Mouse (Mus musculus) lung, postnatal 4 days (tissue): ENCODE results near the gene Srp54b.
"Not testable (repeated sequence)": the region's sequence is repeated elsewhere in the genome, so short reads cannot be mapped to it uniquely, and the experiment has no call there.

Experiments
- DNase-seq, 2 experiments: peaks; one replicate each; pipeline ENCODE4 v3.0.0; 2021

Srp54b gene

DNA sequence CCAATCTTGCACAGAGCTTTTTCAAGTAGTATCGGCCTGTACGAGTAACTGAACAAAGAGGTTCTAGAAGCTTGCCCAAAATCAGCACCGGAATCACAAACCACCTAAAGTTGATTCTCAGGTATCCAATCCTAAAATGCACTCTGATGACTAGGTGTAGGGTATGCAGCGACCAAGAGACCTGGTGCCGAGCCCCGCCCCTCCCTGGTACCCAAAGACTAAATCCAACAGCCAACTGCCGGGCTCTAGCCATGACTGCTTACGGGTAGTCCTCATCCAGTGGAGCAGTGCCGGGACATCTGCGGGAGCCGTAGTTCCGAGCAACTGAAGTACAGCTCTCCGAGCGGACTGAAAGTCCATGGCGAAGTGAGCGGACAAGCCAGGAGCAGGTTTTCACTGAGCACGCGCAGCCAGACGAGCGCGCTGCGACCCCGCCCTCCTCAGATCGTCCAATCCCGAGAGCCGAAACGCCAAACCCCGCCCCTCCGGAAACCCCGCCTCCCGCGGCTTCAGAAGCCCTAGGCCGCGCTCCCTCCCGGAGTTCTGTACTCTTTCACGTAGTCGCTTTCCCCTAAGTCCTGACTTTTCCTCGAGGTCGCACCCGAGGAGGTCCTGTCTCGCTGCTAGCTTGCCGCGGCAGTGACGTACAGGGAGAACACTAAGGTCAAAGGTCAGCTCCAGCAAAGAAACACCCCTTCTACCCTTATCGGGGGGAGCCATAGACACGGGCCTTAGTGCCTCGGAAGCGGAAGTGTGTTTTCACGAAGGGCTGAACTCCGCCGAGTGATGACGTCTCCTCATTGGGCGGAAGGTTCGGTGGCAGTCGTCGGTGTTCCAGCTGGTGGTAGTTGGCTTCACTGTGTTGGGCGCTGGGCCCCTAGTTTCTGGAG is at the start of gene Srp54b:
Gene Srp54b (plus strand): TSS at position 546 of the 890 bp plus-strand sequence.
- not testable (repeated sequence) for DNase-seq

DNA sequence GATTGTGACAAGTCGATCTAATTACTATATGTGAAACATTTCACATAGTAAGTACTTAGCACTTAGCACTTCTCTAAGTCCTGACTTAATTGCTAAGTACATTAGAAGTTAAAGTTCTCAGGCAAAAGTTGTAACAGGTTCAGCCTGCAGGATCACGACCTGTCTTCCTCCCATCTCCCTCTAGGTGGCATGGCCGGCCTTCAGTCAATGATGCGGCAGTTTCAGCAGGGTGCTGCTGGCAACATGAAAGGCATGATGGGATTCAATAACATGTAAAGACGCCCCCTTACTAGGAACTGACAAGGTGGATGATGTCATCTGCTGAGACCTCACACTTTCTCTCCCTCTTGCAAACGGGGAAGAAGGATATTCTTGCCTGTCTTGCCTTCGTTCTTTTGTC is 42.3 kb upstream of the Srp54b start:
- DNase-seq, result not testable (repeated sequence)

DNA sequence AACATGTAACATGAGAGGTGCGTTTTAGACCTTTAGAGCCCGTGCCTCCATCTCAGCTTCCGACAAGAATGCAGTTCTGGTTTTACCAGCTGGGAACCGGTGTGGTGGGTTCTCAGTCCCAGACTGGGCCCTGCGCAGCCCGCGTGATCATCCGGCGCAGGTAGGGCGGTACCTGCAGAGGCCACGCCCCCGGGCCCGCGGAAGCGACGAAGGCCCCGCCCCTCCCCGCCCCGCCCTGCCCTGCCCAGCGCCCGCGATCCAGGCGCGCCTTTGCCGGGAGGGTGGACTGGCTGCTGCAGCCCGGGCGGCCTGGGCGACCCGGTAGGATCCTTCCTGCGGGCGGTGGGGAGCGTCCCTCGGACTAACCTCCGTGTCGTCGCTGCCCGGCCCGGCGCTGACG is 30.7 kb upstream of the Srp54b start, which contains the start of gene Fam177a:
Gene Fam177a (plus strand): TSS at position 228 of the 400 bp plus-strand sequence.
- DNase-seq, result not testable (repeated sequence)

DNA sequence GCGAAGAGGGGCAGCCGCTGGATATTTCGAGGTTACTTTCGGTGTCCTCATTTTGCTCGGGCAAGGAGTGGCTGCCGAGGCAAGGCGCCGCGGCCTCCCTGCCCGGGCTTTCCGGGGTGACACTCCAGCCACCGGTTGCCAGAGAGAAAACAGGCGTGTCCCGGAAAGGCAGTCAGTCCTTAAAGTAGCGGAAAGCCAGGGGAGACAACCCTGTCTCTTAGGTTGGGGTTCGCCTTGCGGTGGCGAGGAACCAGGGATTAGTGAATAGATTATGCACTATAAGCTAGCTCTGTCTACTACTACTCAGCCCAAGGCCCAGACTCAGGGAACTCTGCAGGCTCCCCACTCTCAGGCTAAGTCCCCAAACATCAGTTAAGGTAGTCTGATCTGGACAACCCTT is 30.2 kb upstream of the Srp54b start:
- DNase-seq, result not testable (repeated sequence)

DNA sequence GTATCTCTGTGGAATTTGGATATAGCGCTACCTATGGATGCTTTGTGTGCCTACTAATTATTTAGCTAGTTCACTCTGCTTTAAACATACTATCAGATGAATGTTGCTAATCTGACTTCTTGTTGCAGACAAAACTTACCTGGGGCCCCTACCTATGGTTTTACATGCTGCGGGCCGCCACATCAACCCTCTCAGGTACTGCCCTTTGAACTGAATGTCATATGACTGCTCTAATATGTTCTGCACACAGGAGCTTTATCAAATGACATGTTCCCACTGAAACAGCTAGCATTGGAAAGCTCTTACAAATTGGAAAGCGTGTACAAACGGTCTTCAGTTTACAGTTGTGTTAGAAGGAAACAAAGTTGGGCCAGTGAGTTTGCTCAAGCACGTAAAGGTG is 19.4 kb upstream of the Srp54b start:
- not testable (repeated sequence) for DNase-seq

DNA sequence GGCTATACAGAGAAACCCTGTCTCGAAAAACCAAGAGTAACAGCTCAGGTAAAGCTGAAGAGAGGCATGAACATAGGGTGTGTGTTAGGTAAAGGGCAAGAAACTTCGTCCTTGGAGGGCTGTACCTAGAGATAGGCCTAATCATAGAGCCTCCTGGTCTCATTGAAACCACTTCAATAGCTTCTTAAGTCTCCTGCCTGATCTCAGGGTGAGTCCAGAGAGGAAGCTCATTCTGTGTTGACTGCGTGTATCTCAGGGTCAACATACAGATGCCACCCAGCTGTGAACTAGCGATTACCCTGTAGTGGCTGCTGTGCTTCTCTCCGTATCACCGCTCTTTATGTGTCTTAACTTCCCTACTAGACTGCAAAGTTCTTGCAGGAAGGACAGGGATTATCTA is 17.0 kb upstream of the Srp54b start:
- DNase-seq, result not testable (repeated sequence)

DNA sequence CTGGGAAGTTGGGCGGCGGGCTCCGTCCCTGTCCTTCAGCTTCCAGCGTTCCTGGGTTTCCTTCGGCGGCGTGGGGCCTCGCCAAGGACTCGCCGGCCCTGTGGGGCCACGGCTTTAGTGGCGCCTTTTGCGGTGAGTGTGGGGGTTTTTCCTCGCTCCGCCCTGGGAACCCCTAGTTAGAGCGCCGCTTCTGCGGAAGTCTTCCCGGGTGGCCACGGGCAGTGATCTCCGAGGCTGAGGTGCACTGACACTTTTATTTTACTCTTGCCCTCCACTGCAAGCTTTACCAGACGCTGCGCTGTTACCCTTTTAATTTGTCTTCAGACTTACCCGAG is 512 bp downstream of the Srp54b start:
- not testable (repeated sequence) for DNase-seq

DNA sequence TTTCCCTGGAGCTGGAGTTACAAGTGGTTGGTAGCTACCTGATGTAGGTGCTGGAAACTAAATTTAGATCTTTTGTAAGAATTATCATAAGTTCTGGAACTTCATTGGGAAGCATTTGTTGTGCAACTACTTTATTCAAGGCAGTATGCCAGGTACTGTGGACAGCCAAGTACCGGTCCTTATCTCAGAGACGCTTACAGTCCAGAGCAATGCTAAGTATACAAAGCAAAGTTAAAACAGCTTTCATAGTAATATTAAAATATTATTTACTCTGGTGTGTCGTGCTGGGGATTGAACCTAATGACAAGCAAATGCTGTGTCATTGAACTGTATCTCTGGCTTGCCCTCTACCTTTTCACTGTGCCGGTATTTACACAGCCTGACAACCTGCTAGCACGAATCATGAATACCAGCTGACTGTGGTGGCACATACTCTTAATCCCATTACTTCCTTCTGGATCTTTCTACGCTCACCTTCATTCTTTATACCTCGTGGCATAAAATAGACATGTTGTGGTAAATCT is 12.2 kb downstream of the Srp54b start:
- DNase-seq, result not testable (repeated sequence)

DNA sequence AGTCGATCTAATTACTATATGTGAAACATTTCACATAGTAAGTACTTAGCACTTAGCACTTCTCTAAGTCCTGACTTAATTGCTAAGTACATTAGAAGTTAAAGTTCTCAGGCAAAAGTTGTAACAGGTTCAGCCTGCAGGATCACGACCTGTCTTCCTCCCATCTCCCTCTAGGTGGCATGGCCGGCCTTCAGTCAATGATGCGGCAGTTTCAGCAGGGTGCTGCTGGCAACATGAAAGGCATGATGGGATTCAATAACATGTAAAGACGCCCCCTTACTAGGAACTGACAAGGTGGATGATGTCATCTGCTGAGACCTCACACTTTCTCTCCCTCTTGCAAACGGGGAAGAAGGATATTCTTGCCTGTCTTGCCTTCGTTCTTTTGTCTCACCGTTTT is 32.8 kb downstream of the Srp54b start:
- not testable (repeated sequence) for DNase-seq

DNA sequence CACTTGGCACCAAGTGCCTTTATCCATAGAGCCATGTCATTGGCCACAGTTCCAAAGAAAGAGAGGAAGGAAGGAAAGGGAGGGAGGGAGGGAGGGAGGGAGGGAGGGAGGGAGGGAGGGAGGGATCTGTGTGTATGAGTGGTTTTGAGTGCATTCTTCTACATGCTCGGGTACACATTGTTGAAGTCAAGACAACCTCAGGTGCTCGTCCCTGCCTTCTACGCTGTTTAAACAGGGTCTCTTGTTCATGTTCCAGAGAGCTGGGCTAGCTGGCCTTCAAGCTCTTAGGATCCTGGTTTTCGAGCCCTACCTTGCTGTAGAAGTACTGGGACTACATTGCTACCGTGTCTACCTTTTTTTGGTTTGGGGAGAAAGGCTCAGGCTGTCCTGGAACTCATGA is 34.2 kb downstream of the Srp54b start:
- not testable (repeated sequence) for DNase-seq

DNA sequence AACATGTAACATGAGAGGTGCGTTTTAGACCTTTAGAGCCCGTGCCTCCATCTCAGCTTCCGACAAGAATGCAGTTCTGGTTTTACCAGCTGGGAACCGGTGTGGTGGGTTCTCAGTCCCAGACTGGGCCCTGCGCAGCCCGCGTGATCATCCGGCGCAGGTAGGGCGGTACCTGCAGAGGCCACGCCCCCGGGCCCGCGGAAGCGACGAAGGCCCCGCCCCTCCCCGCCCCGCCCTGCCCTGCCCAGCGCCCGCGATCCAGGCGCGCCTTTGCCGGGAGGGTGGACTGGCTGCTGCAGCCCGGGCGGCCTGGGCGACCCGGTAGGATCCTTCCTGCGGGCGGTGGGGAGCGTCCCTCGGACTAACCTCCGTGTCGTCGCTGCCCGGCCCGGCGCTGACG is 44.4 kb downstream of the Srp54b start, which contains the start of gene 1700047I17Rik2:
Gene 1700047I17Rik2 (plus strand): TSS at position 287 of the 400 bp plus-strand sequence.
- not testable (repeated sequence) for DNase-seq

DNA sequence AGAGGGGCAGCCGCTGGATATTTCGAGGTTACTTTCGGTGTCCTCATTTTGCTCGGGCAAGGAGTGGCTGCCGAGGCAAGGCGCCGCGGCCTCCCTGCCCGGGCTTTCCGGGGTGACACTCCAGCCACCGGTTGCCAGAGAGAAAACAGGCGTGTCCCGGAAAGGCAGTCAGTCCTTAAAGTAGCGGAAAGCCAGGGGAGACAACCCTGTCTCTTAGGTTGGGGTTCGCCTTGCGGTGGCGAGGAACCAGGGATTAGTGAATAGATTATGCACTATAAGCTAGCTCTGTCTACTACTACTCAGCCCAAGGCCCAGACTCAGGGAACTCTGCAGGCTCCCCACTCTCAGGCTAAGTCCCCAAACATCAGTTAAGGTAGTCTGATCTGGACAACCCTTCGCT is 44.9 kb downstream of the Srp54b start:
- not testable (repeated sequence) for DNase-seq

DNA sequence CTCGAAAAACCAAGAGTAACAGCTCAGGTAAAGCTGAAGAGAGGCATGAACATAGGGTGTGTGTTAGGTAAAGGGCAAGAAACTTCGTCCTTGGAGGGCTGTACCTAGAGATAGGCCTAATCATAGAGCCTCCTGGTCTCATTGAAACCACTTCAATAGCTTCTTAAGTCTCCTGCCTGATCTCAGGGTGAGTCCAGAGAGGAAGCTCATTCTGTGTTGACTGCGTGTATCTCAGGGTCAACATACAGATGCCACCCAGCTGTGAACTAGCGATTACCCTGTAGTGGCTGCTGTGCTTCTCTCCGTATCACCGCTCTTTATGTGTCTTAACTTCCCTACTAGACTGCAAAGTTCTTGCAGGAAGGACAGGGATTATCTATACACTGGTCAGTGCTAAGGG is 58.0 kb downstream of the Srp54b start:
- not testable (repeated sequence) for DNase-seq

DNA sequence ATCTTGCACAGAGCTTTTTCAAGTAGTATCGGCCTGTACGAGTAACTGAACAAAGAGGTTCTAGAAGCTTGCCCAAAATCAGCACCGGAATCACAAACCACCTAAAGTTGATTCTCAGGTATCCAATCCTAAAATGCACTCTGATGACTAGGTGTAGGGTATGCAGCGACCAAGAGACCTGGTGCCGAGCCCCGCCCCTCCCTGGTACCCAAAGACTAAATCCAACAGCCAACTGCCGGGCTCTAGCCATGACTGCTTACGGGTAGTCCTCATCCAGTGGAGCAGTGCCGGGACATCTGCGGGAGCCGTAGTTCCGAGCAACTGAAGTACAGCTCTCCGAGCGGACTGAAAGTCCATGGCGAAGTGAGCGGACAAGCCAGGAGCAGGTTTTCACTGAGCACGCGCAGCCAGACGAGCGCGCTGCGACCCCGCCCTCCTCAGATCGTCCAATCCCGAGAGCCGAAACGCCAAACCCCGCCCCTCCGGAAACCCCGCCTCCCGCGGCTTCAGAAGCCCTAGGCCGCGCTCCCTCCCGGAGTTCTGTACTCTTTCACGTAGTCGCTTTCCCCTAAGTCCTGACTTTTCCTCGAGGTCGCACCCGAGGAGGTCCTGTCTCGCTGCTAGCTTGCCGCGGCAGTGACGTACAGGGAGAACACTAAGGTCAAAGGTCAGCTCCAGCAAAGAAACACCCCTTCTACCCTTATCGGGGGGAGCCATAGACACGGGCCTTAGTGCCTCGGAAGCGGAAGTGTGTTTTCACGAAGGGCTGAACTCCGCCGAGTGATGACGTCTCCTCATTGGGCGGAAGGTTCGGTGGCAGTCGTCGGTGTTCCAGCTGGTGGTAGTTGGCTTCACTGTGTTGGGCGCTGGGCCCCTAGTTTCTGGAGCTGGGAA is 75.0 kb downstream of the Srp54b start, which contains the start of gene Srp54c:
Gene Srp54c (plus strand): TSS at position 543 of the 894 bp plus-strand sequence.
- DNase-seq, result not testable (repeated sequence)

DNA sequence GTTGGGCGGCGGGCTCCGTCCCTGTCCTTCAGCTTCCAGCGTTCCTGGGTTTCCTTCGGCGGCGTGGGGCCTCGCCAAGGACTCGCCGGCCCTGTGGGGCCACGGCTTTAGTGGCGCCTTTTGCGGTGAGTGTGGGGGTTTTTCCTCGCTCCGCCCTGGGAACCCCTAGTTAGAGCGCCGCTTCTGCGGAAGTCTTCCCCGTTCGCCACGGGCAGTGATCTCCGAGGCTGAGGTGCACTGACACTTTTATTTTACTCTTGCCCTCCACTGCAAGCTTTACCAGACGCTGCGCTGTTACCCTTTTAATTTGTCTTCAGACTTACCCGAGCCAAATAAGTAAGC is 75.6 kb downstream of the Srp54b start:
- DNase-seq, result not testable (repeated sequence)
